Mouse (Mus musculus): ENCODE measurements around the gene Wdr54. TPM values are rescaled to one million over a fixed set of nuclear protein-coding genes. Genes with fewer than 3 reads are reported as not detected.

Gene Wdr54
- polyA plus RNA-seq, 1 experiment from 2014 or later: 15.6 TPM

Other genes with a start within 250 kb of the Wdr54 start
- 2.0 and 2.2 TPM in 2 replicates for gene Sema4f, start 216.6 kb downstream of the Wdr54 start, polyA plus RNA-seq (2014; fragmentation: Nextera tagmentation; extraction: Ambion mirVana)
- 0.35 and 0.39 TPM in 2 replicates for gene M1ap, start 209.5 kb downstream of the Wdr54 start, polyA plus RNA-seq (2014; fragmentation: Nextera tagmentation; extraction: Ambion mirVana)
- 4.8 and 5.6 TPM in 2 replicates for gene Dok1, start 122.9 kb downstream of the Wdr54 start, polyA plus RNA-seq (2014; fragmentation: Nextera tagmentation; extraction: Ambion mirVana)
- gene Loxl3, start 122.2 kb downstream of the Wdr54 start, polyA plus RNA-seq (2014; fragmentation: Nextera tagmentation; extraction: Ambion mirVana): 9.2 and 9.9 TPM in 2 replicates
- gene Aup1, start 101.9 kb downstream of the Wdr54 start, polyA plus RNA-seq (2014; fragmentation: Nextera tagmentation; extraction: Ambion mirVana): 124 and 125 TPM in 2 replicates
- gene Htra2, start 101.1 kb downstream of the Wdr54 start, polyA plus RNA-seq (2014; fragmentation: Nextera tagmentation; extraction: Ambion mirVana): 30.1 and 32.5 TPM in 2 replicates
- 0.85 and 1.3 TPM in 2 replicates for gene Dqx1, start 98.6 kb downstream of the Wdr54 start, polyA plus RNA-seq (2014; fragmentation: Nextera tagmentation; extraction: Ambion mirVana)
- not detected in 2 replicates for gene Tlx2, start 86.1 kb downstream of the Wdr54 start, polyA plus RNA-seq (2014; fragmentation: Nextera tagmentation; extraction: Ambion mirVana)
- 34.3 and 36.4 TPM in 2 replicates for gene Pcgf1, start 78.5 kb downstream of the Wdr54 start, polyA plus RNA-seq (2014; fragmentation: Nextera tagmentation; extraction: Ambion mirVana)
- gene Lbx2, start 70.0 kb downstream of the Wdr54 start, polyA plus RNA-seq (2014; fragmentation: Nextera tagmentation; extraction: Ambion mirVana): 0.40 TPM in 1 of 2 replicates, not detected in the other
- 2.8 and 3.0 TPM in 2 replicates for gene Ccdc142, start 54.8 kb downstream of the Wdr54 start, polyA plus RNA-seq (2014; fragmentation: Nextera tagmentation; extraction: Ambion mirVana)
- gene Gm42688, start 54.8 kb downstream of the Wdr54 start, polyA plus RNA-seq (2014; fragmentation: Nextera tagmentation; extraction: Ambion mirVana): 2.5 and 3.0 TPM in 2 replicates
- 116 and 123 TPM in 2 replicates for gene Mrpl53, start 47.4 kb downstream of the Wdr54 start, polyA plus RNA-seq (2014; fragmentation: Nextera tagmentation; extraction: Ambion mirVana)
- gene Mogs, start 40.9 kb downstream of the Wdr54 start, polyA plus RNA-seq (2014; fragmentation: Nextera tagmentation; extraction: Ambion mirVana): 37.1 and 39.0 TPM in 2 replicates
- 141 and 154 TPM in 2 replicates for gene Wbp1, start 34.8 kb downstream of the Wdr54 start, polyA plus RNA-seq (2014; fragmentation: Nextera tagmentation; extraction: Ambion mirVana)
- 20.0 and 27.7 TPM in 2 replicates for gene Ino80b, start 31.0 kb downstream of the Wdr54 start, polyA plus RNA-seq (2014; fragmentation: Nextera tagmentation; extraction: Ambion mirVana)
- gene Rtkn, start 20.9 kb downstream of the Wdr54 start, polyA plus RNA-seq (2014; fragmentation: Nextera tagmentation; extraction: Ambion mirVana): 17.8 and 23.0 TPM in 2 replicates
- 1.2 and 1.9 TPM in 2 replicates for gene 1700003E16Rik, start within 50 bp of the Wdr54 start, polyA plus RNA-seq (2014; fragmentation: Nextera tagmentation; extraction: Ambion mirVana)
- gene Dctn1, start 9.5 kb upstream of the Wdr54 start, polyA plus RNA-seq (2014; fragmentation: Nextera tagmentation; extraction: Ambion mirVana): 99.6 and 104 TPM in 2 replicates
- 0.35 and 0.84 TPM in 2 replicates for gene Slc4a5, start 63.4 kb upstream of the Wdr54 start, polyA plus RNA-seq (2014; fragmentation: Nextera tagmentation; extraction: Ambion mirVana)
- gene Mthfd2, start 169.5 kb upstream of the Wdr54 start, polyA plus RNA-seq (2014; fragmentation: Nextera tagmentation; extraction: Ambion mirVana): 48.0 and 48.1 TPM in 2 replicates
- gene Mob1a, start 169.6 kb upstream of the Wdr54 start, polyA plus RNA-seq (2014; fragmentation: Nextera tagmentation; extraction: Ambion mirVana): 69.7 TPM in 2 replicates
- gene Bola3, start 192.8 kb upstream of the Wdr54 start, polyA plus RNA-seq (2014; fragmentation: Nextera tagmentation; extraction: Ambion mirVana): 128 and 140 TPM in 2 replicates

Data from forebrain, embryonic 11.5 days (tissue).